Mouse (Mus musculus): Measurements from ENCODE around the gene Gm14419. TPM values are rescaled to one million over a fixed set of nuclear protein-coding genes. Genes with fewer than 3 reads are reported as not detected.

Gene Gm14419
- polyA plus RNA-seq (2014; fragmentation: Illumina TruSeq; extraction: RNeasy Lipid Tissue Mini Kit (QIAGEN cat#74804); ENCODE audit: low read depth, low replicate concordance) = 7.6 TPM

GRCm38 (mm10) chr2:177000656-177001055 lies at the start of gene Gm14419:
Gene Gm14419, plus strand, starts transcription at chr2:177000956.

Other genes with a start within 250 kb of the Gm14419 start
- 12.8 TPM for gene Gm14295, start 202.3 kb upstream of the Gm14419 start, polyA plus RNA-seq (2014; fragmentation: Illumina TruSeq; extraction: RNeasy Lipid Tissue Mini Kit (QIAGEN cat#74804); ENCODE audit: low read depth, low replicate concordance)
- not detected for gene Gm14408, start 169.8 kb upstream of the Gm14419 start, polyA plus RNA-seq (2014; fragmentation: Illumina TruSeq; extraction: RNeasy Lipid Tissue Mini Kit (QIAGEN cat#74804); ENCODE audit: low read depth, low replicate concordance)
- gene Gm14296, start 73.1 kb upstream of the Gm14419 start, polyA plus RNA-seq (2014; fragmentation: Illumina TruSeq; extraction: RNeasy Lipid Tissue Mini Kit (QIAGEN cat#74804); ENCODE audit: low read depth, low replicate concordance) = 39.4 TPM
- gene Gm14401, start 73.4 kb downstream of the Gm14419 start, polyA plus RNA-seq (2014; fragmentation: Illumina TruSeq; extraction: RNeasy Lipid Tissue Mini Kit (QIAGEN cat#74804); ENCODE audit: low read depth, low replicate concordance) = not detected
- gene Gm14410, start 205.5 kb downstream of the Gm14419 start, polyA plus RNA-seq (2014; fragmentation: Illumina TruSeq; extraction: RNeasy Lipid Tissue Mini Kit (QIAGEN cat#74804); ENCODE audit: low read depth, low replicate concordance) = 22.5 TPM